Mouse (Mus musculus) cerebellum, adult 9-11 months (tissue): ENCODE results near the gene Tex45.

Experiments used
- DNase-seq: peaks from one replicate; pipeline ENCODE4 v3.0.0; 2022

The Tex45 gene

DNA sequence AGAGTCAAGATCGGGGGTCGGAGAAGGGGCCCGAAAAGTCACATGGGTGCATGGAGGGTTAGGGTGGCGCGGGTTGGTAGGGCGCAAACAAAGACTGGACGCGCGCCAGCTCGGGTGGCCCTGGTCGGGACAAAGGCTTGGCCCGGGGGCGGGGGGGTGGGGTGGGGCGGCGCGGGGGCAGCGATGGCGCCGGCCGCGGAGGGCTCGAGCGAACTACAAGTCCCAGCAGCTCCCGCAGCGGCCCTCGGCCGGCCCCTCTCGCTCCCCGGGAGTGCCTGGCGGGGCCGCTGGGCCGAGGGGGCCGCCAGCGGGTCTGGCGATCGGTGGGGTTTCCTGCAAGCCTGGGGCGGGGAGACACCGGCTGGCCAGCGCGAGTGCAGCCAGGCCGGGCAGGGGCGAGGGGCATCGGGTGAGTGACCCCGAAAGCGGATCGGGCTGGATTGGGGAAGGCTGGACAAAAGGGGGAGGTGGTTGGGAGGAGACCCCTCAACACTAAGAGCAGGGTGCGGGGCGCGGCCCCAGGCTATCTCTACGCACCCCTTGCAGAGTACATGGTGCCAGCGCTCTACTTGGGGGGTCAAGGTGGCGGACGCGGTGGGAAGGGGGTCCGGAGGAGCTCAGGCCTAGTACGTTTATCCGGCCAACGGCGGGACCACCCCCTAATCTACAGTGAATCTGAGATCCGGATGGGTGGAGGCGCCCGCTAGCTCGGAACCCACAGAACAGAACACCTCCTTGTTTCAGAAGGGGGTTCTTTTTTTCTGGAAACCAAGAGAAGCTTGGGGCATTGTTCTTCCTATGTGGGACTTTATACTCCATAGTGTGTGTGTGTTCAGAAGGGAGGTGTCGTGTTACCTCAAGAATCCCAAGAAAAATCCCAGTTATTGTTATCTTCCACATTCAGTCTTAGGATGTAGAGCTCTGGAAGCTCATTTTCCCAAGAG is 22.5 kb downstream of the Tex45 start, which contains the start of gene Zfp358:
Zfp358 (plus strand) TSS at position 238 of the 944 bp plus-strand sequence.
- peak; percentile 84 for DNase-seq

- DNase-seq = peak; percentile 61
These were observed 23.2 kb downstream of the Tex45 start for GRCm38 (mm10) chr8:3493845-3494208.

DNA sequence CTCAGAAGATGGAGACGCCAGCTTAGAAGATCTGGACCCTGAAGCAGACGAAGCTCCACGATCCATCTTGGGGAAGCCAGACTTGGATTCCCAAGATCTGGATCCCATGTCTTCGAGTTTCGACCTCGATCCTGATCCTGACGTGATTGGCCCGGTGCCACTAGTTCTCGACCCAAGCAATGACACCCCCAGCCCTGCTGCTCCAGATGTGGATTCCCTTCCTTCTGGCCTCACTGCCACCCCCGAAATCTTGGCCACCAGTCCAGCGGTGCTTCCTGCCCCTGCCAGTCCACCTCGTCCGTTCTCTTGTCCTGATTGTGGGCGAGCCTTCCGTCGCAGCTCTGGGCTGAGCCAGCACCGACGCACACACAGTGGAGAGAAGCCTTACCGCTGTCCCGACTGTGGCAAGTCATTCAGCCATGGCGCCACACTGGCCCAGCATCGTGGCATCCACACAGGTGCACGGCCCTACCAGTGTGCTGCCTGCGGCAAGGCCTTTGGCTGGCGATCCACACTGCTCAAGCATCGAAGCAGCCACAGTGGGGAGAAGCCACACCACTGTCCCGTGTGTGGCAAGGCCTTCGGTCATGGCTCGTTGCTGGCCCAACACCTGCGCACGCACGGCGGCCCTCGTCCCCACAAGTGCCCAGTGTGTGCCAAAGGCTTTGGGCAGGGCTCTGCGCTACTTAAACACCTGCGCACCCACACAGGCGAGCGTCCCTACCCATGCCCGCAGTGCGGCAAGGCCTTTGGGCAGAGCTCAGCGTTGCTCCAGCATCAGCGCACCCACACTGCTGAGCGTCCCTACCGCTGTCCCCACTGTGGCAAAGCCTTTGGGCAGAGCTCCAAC is 25.1 kb downstream of the Tex45 start:
- DNase-seq = peak; percentile 58

DNA sequence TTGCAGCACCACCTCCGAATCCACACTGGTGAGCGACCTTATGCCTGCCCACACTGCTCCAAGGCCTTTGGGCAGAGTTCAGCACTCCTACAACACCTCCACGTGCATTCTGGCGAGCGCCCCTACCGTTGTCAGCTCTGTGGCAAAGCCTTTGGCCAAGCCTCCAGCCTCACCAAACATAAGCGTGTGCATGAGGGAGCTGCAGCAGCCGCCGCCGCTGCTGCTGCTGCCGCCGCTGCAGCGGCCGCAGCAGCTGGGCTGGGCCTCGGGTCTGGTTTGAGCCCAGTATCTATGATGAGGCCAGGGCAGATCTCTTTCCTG is 25.7 kb downstream of the Tex45 start:
- DNase-seq = no peak

DNA sequence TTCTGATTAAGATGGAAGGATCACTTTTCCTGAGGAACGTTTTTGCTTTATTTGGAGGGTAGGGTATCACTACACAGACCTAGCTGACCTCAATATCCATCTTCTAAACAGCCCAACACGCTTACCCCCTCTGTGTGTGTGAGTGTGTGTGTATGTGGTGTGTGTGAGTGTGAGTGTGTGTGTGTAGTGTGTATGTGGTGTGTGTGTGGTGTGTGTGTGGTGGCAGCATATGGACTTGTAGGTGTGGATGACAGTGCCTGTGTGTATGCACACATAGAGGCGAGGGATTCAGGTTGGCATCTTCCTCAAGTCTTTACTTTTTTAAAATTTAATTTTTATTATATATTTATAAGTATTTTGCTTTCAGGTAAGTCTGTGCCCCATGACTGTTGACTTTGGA is 27.9 kb downstream of the Tex45 start:
- DNase-seq = no peak

- no peak for DNase-seq
These were observed 29.1 kb downstream of the Tex45 start for GRCm38 (mm10) chr8:3499751-3500150.

GRCm38 (mm10) chr8:3500235-3501090 is 29.8 kb downstream of the Tex45 start, which contains the start of gene Mcoln1:
Gene Mcoln1 (plus strand): TSS chr8:3500457.
- DNase-seq = peak; percentile 99

DNA sequence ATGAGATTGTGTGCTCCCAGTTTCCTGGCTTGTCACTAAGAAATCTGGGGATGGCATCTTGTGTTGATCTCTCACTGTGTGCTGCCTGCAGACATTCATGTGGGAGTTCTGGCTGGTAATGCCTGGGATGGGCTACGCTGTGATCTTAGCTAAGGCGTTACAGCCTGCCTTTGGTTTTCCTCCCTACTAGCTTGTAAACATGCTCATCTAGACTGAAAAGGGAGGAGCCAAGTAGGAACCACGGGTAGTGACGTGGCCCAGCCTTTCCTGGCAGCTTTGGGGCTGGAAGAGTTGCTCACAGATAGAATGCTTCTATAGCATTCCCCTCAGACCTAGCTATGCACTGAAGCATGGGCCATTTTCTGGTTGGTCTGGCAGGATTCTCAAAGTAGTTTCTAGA is 31.6 kb downstream of the Tex45 start:
- DNase-seq = no peak

DNA sequence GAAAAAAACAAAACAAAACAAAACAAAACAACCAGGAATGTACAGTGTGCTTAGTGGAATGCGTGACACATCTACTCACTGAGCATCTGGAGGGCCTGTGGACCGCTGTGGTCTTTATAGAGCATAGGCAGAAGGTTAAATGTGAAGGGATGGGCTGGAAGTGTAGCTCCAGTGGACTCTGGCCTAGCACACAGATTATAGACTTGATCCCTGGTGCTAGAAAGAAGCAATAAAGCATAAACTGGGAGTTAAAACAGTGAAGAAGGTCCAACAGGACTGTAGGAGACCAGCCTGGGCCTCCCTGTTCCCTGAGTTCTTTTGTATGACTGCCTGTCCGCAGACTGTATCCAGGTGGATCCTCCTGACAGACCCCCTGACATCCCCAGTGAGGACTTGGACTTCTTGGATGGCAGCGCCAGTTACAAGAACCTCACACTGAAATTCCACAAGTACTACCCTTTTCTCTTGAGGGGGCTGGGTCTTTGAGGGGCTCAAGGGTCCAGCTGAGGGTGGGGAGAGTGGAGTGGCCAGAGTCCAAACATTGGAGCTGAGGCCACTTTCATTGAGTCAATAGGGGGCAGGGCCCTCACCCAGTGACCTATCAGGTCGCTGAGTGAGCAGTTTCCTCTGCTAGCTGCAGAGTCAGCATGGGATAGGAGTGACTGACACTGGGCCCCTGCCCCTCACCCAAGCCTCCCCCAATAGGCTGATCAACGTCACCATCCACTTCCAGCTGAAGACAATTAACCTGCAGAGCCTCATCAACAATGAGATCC is 37.5 kb downstream of the Tex45 start:
- no peak for DNase-seq

DNA sequence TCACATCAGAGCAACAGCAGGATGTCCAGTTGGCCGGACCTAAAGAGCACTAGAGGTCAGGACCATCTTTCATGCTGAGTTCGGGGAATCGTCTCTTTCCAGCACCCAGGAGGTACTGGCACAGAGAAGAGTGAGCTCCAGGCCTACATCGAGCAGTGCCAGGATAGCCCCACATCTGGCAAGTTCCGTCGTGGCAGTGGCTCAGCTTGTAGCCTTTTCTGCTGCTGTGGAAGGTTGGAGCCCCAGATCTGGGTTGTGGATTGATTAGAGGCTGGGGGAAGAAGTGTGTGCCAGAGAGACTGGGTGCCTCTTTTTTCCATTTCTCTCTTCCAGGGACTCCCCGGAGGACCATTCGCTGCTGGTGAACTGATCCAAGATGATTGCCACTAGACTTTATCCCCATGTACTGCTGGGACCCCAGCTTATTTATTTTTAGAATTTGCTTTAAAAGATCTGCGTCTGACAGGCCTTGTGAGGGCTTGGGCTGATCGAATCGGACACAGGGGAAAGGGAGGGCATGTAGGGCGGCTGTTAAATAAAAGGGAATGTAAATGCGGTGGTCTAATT is 44.1 kb downstream of the Tex45 start:
- peak; percentile 78 for DNase-seq

- DNase-seq = peak; percentile 91
These were observed 44.6 kb downstream of the Tex45 start, which contains the start of gene Pnpla6 for GRCm38 (mm10) chr8:3515260-3515671. Gene Pnpla6 (plus strand): TSS chr8:3515384.

GRCm38 (mm10) chr8:3515771-3516417 is 45.2 kb downstream of the Tex45 start:
- peak; percentile 68 for DNase-seq

DNA sequence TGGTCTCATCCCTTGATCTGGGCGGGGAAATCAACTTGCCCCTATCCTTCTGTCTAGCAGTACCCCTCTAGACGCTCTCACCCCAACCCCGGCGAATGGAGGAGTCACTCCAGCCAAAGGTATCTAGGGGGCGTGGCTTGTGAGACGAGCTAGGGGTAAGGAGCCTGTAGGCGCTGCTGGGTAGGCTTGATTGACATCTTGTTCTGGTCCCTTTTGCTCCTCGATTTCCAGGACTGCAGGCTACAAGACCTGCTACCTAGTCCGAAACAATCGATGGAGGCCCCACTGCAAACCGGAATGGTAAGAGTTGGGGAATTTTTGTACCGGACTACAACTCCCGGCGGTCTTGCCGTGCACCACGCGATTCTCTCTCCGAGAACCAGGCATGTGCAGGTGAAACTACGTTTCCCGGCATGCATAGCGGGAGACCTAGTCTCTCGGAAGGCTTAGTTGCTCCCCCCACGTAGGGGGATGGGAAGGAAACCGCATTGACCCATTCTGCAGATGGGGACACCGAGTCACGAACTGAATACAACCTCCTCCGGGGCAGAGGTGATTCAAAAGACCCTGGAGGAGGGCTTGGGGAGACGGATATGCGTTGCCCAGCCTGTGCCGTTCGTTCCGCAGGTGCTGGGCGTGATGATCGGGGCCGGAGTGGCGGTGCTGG is 45.9 kb downstream of the Tex45 start:
- peak; percentile 97 for DNase-seq

DNA sequence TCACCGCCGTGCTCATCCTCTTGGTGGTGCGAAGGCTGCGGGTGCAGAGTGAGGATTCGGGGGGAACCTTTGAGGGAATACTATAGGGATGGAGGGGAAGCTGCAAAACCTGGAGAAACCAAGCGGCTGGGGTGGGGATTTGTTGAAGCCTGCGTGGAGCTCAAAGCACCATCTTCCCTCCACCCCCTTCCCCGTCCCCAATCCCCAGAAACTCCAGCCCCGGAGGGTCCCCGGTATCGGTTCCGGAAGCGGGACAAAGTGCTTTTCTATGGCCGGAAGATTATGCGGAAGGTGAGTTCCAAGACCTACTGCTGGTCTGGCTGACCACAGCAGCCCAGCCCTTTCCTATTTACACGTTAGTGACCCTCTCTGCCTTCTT is 46.4 kb downstream of the Tex45 start:
- no peak for DNase-seq

GRCm38 (mm10) chr8:3522007-3522697 is 51.5 kb downstream of the Tex45 start:
- DNase-seq = no peak

DNA sequence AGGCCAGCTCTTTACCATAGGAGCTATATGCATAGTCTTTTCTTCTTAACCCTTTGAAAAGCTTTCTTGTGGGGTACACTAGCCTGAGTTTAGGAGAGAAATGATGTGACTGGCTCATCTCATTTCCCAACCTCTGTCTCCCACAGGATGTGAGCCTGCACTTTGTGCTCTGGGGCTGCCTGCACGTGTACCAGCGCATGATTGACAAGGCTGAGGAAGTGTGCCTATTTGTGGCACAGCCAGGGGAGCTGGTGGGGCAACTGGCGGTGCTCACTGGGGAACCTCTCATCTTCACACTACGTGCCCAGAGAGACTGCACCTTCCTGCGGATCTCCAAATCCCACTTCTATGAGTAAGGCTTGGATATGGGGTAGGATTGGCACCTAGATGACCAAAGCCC is 60.2 kb downstream of the Tex45 start:
- no peak for DNase-seq

- no peak for DNase-seq
These were observed 61.3 kb downstream of the Tex45 start for GRCm38 (mm10) chr8:3531936-3532335.

GRCm38 (mm10) chr8:3536053-3536841 is 65.6 kb downstream of the Tex45 start:
- DNase-seq = no peak
